Mouse (Mus musculus) ovary, postnatal 14 days (tissue): ENCODE measurements around the gene Itga7.
"Not testable (repeated sequence)": the region's sequence is repeated elsewhere in the genome, so short reads cannot be mapped to it uniquely, and the experiment has no call there.

Source experiments
- DNase-seq: peaks from one replicate; pipeline ENCODE4 v3.0.0; 2022; ENCODE audit warnings: low spot score

Gene Itga7

GRCm38 (mm10) chr10:128935826-128936440, 2.3 kb downstream of the Itga7 start:
- DNase-seq: no peak

GRCm38 (mm10) chr10:128937756-128938390, 4.3 kb downstream of the Itga7 start:
- no peak for DNase-seq

- DNase-seq: no peak
These were observed 4.8 kb downstream of the Itga7 start for GRCm38 (mm10) chr10:128938457-128938856.

GRCm38 (mm10) chr10:128938974-128939373, 5.4 kb downstream of the Itga7 start:
- DNase-seq: no peak

GRCm38 (mm10) chr10:128940475-128941061, 7.0 kb downstream of the Itga7 start:
- DNase-seq: no peak

- no peak for DNase-seq
These were observed 12.1 kb downstream of the Itga7 start for GRCm38 (mm10) chr10:128945675-128946074.

GRCm38 (mm10) chr10:128947496-128947895, 13.9 kb downstream of the Itga7 start:
- no peak for DNase-seq

GRCm38 (mm10) chr10:128950208-128950887, 16.7 kb downstream of the Itga7 start:
- no peak for DNase-seq

- no peak for DNase-seq
These were observed 24.7 kb downstream of the Itga7 start for GRCm38 (mm10) chr10:128958340-128958739.

GRCm38 (mm10) chr10:128960142-128960541, 26.5 kb downstream of the Itga7 start:
- no peak for DNase-seq

GRCm38 (mm10) chr10:128960590-128961584, 27.3 kb downstream of the Itga7 start, which contains the start of gene Mettl7b:
Mettl7b (minus strand) TSS chr10:128960988.
- no peak for DNase-seq

- no peak for DNase-seq
These were observed 31.3 kb downstream of the Itga7 start for GRCm38 (mm10) chr10:128964961-128965360.

- no peak for DNase-seq
These were observed 32.3 kb downstream of the Itga7 start for GRCm38 (mm10) chr10:128965871-128966270.

GRCm38 (mm10) chr10:128968341-128968749, 34.7 kb downstream of the Itga7 start:
- no peak for DNase-seq

- no peak for DNase-seq
These were observed 37.2 kb downstream of the Itga7 start for GRCm38 (mm10) chr10:128970740-128971250.

- no peak for DNase-seq
These were observed 39.2 kb downstream of the Itga7 start for GRCm38 (mm10) chr10:128972841-128973240.

- DNase-seq: no peak
These were observed 42.8 kb downstream of the Itga7 start for GRCm38 (mm10) chr10:128976395-128976794.

- peak; percentile 19 for DNase-seq
These were observed 44.0 kb downstream of the Itga7 start for GRCm38 (mm10) chr10:128977522-128978114.

- DNase-seq: no peak
These were observed 47.2 kb downstream of the Itga7 start for GRCm38 (mm10) chr10:128980644-128981365.

- not testable (repeated sequence) for DNase-seq
These were observed 55.5 kb downstream of the Itga7 start, which contains the start of gene Olfr9 for GRCm38 (mm10) chr10:128989131-128989530. Olfr9 (plus strand) TSS chr10:128989431.
